Mouse (Mus musculus): ENCODE data around the gene Ribc2.

- TF ChIP-seq CTCF (IDR thresholded peaks at IDR 0.05; ENCODE audit: low read depth) (no peak), EP300 (optimal IDR thresholded peaks at IDR 0.05) (no peak)
Measured at GRCm38 (mm10) chr15:85182063-85182462, 50.2 kb downstream of the Ribc2 start.

Data from stomach, postnatal 0 days (tissue).